Mouse (Mus musculus) embryo, embryonic 9.5 days (tissue): ENCODE measurements at regions not wholly inside any gene's neighbourhood (a gene's known extent, or its start where the extent isn't known, plus 50 kb on each side); places are given as distances from the start of the nearest gene placed in this dataset.
"Not testable (repeated sequence)": the region's sequence is repeated elsewhere in the genome, so short reads cannot be mapped to it uniquely, and the experiment has no call there.

Source experiments
- DNase-seq: peaks from one replicate; pipeline ENCODE4 v3.0.0-alpha.2; 2017; ENCODE audit errors: extremely low spot score

DNA sequence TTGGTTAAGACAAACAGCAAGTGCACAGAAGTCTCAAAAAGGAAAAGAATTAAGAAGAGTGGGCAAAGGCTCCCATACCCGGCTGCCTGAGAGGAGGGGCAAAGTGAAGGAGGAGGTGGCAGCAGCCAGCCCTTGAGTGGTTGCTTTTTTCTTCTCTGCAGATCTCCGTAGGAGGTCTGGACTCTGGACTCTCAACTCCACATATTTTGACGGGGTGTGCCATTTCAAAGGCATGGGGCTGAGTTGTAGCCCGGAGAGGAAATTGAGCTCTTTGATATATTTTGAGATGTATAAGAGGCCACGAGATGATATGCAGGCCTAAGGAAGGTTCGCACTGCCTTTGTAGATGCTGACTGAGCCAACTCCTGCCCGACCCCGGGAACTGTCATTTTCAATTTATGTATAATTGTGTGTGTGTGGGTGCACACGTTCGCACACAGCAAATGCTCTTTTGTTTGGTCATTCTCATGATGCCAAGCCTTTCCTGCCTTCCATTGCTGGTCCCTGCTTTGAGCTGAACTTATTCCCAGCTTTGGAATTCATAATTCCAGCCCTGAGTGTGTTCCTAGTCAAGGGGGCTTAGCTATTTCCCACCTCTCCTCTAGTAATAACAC lies 56.4 kb downstream of the Cxcr4 start:
- no peak for DNase-seq

GRCm38 (mm10) chr1:128532632-128533031 lies 59.5 kb downstream of the Cxcr4 start:
- peak; percentile 58 for DNase-seq

DNA sequence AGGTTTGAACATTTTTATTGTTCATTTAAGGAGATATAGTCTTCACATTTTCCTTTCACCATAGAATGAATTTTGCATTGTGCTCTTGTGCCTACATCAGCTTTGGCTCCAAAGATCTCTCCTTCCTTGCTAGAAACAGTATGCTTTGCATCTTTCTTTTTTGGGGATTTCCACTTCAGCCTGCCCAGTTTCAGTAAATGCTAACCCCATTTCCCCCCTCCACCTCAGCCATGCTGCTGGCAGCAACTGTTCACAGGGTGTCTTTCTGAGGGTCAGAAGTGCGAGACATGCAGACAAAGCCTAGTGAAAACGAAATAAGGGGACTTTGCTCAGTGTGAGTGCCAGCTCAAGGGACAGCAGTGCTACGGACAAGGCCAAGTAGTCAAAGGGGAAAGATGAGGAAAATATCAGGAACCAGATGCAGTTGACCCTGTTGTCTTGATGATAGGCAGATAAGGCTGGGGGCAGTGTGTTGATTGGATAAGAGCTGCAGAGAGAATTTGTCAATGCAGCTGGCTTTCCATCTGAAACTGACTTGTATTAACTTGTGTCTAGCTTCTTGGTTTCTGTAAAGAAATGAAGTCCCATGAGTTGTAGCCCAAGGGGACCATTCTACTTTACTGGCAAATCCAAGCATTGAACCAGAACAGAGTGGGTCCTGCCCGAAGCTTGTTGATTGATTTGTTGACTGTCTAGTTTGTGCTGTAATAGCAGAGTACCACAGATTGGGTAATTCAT lies 62.1 kb downstream of the Cxcr4 start:
- no peak for DNase-seq

GRCm38 (mm10) chr1:128519234-128519633 lies 72.9 kb downstream of the Cxcr4 start:
- no peak for DNase-seq

- no peak for DNase-seq
Observed at GRCm38 (mm10) chr1:128518514-128518913, 73.6 kb downstream of the Cxcr4 start.

DNA sequence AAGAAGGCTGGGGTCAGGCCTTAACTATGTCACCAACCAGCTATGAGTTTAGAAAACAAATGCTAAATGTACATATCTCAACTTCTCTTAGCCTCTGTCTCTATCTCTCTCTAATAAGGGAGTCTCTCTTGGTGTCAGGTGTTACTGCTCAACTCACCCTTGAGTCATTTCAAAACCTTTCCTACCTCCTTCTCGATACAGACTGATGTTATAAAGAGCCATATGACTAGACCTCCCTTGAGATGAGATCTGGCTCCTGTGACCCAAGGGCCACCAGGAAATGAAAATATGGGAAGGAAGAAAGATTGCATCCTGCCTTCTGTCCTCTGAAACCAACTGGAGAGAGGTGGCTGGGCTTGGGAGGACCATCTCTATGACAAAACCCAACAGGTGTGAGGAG lies 74.7 kb downstream of the Cxcr4 start:
- DNase-seq: no peak

DNA sequence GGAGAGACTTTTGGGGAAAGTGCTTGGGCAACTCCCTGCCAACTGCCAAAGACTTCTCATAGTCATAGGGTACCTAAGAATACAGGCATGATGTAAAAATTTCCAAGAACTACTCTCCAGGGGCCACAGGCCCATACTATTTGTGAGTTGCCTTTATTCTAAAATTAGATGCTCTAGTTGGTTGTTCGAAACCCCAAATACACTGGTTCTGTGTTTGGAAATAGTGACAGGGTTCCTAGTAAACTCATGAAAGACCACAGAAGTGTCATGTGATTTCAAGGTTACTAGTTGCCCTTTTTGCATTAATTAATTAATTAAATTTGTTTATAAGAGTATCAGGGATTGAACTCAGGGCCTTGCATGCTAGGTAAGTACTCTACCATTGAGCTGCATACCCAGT lies 77.8 kb downstream of the Cxcr4 start:
- no peak for DNase-seq

DNA sequence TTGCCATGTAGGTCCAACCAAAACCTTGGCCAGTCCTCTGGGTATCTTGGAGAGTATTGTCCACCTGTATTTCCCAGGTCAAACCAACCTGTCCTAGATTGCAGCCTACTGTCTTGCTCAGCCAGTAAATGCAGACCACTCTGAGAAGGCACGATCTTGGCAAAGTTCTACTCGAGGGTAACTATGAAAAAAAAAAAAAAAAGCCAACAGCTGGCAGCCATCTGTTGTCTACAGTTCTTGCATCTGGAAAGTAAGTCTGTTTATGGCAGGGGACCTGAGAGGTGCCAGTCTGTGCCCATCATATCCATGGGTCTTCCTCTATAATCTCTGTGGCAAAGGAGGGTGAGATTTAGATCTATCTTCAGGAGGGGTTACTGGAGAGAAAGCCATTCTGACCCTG lies 78.2 kb downstream of the Cxcr4 start:
- DNase-seq: no peak

DNA sequence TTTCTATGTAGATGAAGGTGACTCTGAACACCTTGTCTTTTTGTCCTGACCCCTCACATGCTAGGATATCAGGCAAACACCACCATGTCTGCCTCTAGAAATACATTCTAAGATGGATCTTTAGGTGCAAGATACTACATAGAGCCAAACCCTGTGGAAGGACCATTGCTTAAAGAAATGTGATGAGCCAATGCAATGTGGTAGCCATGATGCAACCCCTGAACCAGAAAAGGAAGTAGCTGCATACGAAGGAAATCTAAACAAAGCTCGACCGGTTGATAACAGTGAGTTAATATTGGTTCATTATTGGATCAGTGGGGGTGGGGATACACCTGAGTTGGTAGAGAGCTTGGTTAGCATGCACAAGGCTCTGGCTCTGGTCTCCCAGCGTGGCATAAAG lies 78.9 kb downstream of the Cxcr4 start:
- no peak for DNase-seq

DNA sequence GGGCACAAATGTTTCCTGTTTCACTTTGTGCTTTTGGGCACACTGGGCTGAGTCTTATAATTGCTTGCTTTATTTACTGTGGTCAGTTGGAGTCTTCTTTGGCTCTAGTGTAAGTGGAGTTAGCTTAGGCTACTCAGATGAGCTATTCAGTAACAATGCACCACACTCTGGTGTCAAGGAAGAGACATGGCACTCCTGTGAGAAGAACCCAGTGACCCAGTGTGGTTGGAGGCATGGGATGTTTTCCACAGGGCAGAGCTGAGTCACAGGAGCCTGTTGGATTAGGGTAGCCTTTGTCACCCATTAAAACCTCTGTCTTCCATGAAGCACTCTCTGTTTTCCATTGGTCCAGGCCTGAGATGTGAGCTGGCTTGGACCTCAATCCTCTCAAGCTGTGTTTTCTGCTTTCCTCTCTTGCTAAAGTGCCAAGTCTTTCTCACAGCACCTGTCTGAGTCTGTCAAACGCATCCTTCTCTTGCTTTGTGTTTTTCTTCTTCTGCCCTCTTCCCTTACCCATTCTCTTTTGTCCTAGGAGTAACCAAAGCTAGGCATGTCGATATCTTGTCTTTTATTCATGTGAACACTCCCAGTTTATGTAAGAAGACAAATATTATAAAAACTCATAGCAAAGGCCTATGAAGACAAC lies 83.2 kb downstream of the Cxcr4 start:
- DNase-seq: no peak

- no peak for DNase-seq
Observed at GRCm38 (mm10) chr1:128506551-128507313, 85.4 kb downstream of the Cxcr4 start.

- DNase-seq: no peak
Observed at GRCm38 (mm10) chr1:128504371-128504770, 87.2 kb upstream of the Dars start.

GRCm38 (mm10) chr1:128498042-128498772 lies 81.0 kb upstream of the Dars start:
- no peak for DNase-seq

- no peak for DNase-seq
Observed at GRCm38 (mm10) chr1:128492251-128492650, 75.1 kb upstream of the Dars start.

DNA sequence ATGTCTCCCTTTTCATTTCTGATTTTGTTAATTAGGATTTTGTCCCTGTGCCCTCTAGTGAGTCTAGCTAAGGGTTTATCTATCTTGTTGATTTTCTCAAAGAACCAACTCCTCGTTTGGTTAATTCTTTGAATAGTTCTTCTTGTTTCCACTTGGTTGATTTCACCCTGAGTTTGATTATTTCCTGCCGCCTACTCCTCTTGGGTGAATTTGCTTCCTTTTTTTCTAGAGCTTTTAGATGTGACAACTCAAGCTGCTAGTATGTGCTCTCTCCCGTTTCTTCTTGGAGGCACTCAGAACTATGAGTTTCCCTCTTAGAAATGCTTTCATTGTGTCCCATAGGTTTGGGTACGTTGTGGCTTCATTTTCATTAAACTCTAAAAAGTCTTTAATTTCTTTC lies 70.0 kb upstream of the Dars start:
- DNase-seq: not testable (repeated sequence)

DNA sequence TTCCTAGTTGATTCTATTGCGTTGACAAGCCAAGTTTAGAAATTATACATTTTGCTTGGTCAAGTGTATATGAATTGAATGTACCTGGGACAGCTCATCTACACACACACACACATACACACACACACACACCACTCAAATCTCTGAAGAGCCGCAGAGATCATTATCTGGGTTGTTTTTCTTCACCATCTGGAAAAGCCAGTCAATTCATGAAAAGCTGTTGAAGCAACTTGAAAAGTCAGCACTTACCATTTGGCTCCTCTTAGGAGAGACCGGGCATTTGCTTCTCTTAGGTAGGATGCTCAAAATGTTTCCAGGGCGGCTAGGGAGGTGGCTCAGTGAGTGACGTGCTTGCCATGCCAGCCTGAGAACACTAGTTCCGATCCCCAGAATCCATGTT lies 61.2 kb upstream of the Dars start:
- DNase-seq: no peak

GRCm38 (mm10) chr1:128477653-128478052 lies 60.5 kb upstream of the Dars start:
- DNase-seq: no peak

- DNase-seq: no peak
Observed at GRCm38 (mm10) chr1:128472713-128473230, 55.6 kb upstream of the Dars start.

DNA sequence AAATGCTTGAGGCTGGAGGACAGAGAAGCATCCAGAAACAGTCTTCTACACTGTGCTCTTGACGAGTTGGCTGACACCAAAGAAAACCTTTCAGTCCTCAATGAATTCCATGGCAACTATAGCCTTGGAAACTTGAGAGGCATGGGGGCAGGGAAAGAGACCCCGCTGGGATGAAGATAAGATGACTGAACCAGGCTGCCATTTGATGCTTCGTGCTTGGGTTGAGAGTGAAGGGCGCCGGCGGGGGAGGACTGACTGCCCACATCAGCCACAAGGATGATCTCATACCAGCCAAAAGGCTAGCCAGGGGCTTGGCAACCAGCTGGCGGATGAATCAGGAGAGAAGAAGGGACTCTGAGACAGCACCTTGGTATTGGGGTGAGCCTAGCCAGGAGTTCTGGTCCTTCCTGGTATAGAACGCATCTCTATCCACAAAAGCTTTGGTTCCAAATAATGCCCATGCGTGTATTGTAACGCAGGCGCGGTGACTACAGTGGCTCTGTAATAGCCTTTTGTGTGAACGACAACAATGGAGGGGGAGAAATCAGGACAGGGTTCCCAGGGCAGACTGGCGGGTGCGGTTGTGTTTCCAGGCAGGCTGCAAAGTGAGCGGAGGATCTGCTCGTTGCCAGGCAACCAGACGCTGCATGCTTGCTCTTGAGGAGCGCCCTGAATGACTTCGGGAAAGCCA lies 55.0 kb upstream of the Dars start:
- DNase-seq: peak; percentile 82

DNA sequence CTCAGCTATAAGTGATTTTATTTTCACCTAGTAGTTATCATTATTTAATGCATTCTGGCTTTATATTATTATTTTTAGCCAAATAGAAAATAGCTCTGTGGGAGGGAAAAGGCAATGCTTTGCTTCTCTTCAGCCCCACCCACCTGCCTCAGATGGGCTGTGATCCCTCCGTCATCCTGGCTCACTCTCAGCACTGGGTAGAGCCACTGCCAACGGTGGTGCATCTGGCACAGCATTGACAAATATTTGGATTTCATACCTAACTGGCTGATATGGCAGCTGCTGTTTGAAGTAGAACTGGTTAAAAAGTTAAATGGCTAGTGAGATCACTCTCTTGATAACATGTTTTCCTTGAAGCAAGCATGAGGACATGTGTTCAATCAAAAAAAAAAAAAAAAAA lies 53.6 kb upstream of the Dars start:
- DNase-seq: no peak

- no peak for DNase-seq
Observed at GRCm38 (mm10) chr1:128469054-128469453, 51.9 kb upstream of the Dars start.
